Mouse (Mus musculus) heart, postnatal 0 days (tissue): Measurements from ENCODE around the gene Fan1.

Source experiments
- CTCF ChIP-seq: IDR thresholded peaks from 2 replicates; pipeline ENCODE4 v1.5.1; 2016; ENCODE audit warnings: antibody characterized with exemption, control low read depth, low read depth
- EP300 ChIP-seq: IDR thresholded peaks from 2 replicates; pipeline ENCODE4 v1.6.1; 2016; ENCODE audit warnings: antibody characterized with exemption, low read depth

GRCm38 (mm10) chr7:64371940-64372878, 1.7 kb downstream of the Fan1 start:
- TF ChIP-seq CTCF (no peak), EP300 (no peak)
